Mouse (Mus musculus) embryonic fibroblast, embryonic 13.5 days (primary cell): ENCODE results near the gene Slc9a2.

Experiments
- CTCF ChIP-seq: IDR thresholded peaks from 2 replicates; pipeline ENCODE4 v1.5.1; 2011; ENCODE audit warnings: mild to moderate bottlenecking, control low read depth, low read length, moderate library complexity, borderline replicate concordance; ENCODE audit not compliant: insufficient read depth
- POLR2A ChIP-seq: IDR thresholded peaks from 2 replicates; pipeline ENCODE4 v1.6.1; 2011; ENCODE audit warnings: low read depth, mild to moderate bottlenecking, control low read depth, low read length, moderate library complexity

GRCm38 (mm10) chr1:40759751-40760445, 79.5 kb downstream of the Slc9a2 start:
- TF ChIP-seq CTCF (no peak), POLR2A (no peak)
